Mouse (Mus musculus): ENCODE data around the gene Lgr4.

The Lgr4 gene

DNA sequence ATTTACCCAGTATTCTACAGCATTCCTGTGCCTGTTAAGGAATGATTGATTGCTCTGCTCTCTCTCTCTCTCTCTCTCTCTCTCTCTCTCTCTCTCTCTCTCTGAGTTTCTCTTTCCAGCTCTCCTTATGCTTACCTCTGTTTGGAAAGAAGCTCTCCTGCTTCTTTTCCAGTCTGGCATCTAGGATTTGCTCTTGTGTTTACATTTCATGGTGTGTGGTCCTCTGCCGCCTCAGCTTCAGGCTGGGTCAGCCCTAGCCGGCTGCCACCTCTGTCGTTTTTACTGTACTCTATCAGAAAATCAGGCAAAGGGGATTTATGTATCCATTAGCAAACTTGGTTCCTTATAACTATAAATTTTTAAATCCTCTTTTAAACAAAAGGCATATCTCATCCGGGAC lies 118.8 kb downstream of the Lgr4 start:
- no peak for DNase-seq

DNA sequence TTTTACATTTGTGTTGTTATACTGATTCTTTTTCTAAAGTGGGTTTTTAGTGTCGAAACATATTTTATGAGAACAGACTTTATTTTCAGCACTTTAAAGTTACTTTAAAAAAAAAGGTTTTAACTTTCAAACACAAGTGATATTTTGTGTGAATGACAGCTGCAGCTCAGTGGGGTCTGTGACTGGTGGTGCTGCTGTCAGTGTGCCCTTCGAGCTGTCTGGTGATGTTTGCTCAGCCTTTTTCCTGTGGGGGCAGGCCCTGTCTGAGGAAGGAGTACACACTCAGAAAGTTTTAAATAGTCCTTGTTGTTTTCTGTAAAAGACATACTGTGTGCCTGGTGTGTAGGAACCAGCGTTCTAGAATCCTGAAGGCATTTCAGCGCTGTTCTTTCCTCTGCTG lies 119.2 kb downstream of the Lgr4 start:
- DNase-seq = no peak

DNA sequence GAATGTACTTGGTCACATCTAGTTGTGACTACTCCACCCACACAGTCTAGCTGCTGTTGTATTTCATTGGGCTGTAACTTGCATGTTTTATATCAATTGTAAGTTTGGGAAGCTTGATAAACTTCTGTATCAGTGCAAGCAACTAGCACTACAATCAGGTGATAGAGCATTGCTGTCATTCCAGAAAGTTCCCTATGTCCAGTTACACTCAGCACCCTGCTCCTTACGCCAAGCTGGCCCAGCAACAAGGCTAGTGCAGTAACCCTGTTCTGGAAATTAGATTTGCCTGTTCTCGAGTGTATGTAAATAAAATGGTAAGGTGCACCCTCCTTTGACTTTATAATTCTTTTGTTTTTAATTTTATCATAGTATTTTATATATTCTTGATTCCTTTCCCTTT lies 119.8 kb downstream of the Lgr4 start:
- no peak for DNase-seq

DNA sequence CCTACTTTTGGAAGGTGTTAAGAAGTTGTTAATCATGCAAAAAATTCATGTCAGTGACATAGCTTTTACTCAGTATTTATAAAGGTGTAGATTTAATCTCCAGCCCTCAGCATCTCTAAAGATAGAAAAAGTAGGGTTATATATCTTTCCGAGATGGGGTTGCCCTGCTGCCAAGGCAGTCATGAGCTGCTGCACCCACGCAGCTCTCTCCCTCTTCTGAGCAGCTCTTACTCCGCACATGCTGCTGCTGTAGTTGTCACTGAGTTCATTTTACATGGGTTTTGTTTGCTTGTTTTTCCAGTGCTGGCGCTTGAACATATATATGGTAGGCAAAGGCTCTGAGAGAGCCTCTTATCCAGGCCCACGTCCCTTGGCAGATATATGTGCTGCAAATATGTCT lies 120.9 kb downstream of the Lgr4 start:
- no peak for DNase-seq

DNA sequence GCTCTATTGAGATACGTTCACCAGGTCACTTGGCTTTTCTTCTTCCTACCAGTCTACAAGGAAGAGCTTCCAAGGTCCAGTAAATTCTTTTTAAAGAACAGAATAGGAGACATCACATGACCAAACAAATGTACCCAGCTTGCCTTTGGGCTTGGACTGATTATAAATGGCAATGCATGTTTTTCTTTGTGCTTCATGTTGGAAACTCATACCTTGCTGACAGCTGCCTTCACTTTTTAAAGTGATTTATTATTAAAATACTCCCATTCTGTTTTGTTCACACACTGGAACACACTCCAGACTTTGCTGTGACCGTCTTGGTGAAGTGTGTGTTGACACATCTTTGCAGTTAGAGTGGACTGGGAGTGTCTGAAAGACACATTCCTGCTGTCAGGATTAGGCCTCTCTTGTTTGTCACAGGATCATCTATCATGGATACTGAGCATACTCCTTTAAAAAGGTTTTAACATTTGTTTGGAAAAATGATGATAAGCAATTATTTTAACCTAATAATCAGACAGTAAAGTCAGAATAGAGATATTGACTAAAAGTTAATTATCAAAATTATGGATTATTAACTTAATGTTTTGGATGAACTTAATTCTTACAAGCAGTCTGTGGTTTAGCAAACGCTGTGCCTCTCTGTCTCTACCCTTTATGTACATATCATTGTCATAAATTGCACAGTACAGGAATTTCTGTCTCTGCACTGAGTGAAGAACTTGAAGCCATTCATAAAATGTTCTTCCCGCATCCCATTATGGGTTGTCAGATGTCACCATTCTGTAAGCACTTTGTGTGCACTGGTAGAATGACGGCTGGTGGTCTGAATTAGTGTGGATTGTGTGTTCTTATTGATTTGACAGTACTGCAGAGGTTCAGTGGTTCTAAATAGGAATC lies 125.7 kb downstream of the Lgr4 start:
- DNase-seq = no peak

DNA sequence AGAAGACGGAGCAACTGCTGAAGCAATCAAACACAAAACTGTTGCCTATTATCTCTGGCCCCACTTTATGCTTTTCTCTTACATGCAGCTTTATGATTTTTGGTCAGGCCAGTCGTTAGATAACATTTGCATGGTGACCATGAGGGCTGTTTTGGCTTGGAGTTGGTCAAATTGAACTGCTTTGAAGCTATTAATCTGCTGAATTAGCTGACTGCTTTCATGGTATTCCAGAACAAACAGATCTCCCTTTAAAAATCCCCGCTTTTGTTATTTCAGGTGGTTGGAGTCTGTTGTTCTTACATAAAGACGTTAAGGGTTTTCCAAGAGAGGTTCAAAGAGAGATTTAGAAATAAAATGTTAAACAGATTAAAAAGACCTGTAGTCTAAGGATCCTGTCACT lies 141.0 kb downstream of the Lgr4 start:
- DNase-seq = no peak

DNA sequence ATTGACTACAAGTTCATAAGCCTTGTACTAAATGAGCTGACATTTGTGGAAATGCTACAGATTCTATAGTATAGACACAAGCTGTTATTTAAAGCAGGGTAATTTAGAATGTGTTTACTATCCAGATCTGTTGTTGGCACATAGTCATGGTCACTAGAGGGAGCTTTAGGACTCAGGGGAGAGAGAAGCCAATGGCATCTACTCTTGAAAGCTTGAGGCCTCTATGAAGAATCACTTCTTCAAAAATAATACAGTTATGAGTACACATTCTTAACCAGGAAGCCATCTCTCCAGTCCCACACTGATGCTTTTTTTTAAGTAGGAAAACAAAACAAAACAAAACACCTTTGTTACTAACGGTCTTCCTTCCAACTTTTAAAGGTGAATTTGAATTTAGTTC lies 145.7 kb downstream of the Lgr4 start:
- no peak for DNase-seq

Measured in cerebellum, adult 8-10 months (tissue).